Mouse (Mus musculus) urinary bladder, postnatal 36 days (tissue): ENCODE data around the gene Als2cr12.
"Not testable (repeated sequence)": the region's sequence is repeated elsewhere in the genome, so short reads cannot be mapped to it uniquely, and the experiment has no call there.

Experiments
- DNase-seq, 2 experiments: peaks; one replicate each; pipeline ENCODE4 v3.0.0; 2022; ENCODE audit warnings: low spot score in 2 of 2, mixed read lengths in 1 of 2

Als2cr12 gene

DNA sequence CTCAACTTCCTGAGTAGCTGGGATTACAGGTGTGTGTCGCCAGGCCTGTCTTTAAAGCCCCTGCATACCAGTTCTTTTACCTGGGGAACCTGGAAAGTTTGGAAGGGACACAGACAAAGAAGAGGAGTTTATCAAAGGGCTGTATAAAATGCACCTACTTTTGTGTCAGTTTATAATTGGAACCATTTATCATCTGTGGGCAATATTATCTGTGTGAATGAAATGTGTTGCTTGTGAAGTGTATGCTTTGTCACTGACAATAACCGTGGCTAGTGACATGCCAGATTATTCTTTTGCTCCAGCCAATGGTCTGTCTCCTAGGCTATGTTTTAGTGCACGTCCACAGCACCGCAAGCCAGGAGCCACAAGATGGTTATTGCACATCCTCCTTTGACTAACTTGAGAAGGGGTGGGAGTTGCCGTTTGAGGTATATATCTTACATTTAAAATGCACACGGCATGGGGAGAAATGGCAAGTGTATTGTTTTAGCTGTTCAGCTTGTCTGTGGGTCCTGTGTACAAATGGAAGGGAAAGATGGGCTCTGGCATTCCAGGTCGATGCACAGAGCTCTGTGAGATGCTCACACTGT, 23.7 kb upstream of the Als2cr12 start:
- no peak for DNase-seq

DNA sequence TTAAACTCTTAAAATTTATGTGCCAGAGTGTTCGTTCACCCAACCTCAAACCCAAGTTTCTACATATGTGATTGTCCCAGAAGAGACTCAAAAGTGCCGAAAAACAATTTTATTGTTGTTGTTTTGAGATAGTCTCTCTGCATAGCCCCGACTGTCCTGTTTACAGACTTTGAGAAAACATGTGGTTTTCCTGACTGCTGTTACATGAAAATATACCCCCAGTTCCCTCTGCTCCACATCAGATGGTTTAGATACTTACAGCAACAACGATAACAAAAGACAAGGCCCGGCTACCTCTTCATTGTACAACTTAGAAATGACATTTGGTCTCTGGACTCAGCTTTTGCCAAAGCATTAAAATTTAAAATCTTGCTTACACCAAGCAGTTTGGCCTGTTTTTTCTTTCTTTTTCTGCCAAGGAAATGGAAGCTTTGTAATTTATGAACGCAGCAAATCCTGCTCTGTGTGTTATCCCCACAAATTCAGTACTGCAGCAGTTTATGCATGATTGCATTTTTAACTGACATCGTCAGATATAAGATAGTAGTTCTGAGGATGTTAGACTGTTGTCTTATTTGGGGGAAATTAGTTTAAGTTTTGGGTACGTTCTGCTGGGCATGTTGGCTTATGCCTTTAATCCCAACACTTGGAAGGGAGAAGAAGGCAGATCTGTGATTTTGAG, 21.9 kb upstream of the Als2cr12 start:
- no peak for DNase-seq

DNA sequence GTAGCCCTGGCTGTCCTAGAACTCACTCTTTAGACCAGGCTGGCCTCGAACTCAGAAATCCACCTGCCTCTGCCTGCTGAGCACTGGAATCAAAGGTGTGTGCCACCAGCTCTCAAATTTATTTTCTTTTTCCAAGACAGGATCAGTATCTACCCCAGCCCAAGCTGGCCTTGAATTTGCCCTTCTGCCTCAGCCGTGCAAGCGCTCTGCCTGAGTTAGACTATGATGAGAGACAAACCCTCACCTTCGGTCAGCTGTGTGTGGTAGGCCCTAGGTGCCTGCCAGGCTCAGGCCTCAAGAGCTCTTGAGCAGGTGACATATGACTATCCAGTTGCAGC, 21.1 kb upstream of the Als2cr12 start:
- DNase-seq: no peak

DNA sequence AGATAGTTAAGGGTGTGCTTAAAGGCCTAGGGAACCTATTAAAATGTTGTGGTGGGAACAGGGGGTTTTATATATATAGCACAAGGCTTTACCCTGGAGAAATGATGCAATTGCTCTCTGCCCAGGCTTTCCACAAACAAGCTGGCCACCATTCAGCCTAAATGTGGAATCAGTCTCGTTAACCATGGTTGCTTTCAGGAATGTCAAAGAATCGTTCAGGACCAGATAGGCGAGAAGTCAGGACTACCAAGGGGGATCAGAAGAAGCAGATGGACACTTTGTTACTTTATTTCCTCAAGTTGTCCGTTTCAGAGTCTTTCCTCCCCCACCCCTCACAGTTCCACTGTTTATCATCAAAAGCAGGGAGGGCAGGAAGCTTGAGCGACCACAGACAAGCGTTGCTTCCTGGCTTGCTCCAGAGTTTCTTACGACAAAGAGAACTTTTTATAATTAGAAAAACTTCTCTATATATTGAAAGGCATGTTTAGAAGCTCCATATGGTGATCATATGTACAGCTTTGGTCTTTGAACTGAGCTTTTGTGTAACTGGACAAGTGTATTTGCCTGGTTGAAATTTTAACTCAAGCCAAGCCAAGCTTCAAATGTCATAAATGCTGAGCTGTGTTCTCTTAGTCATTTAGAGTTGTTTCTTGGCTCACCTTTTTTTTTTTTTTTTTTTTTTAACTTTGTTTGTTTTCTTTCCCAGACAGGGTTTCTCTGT, 20.5 kb upstream of the Als2cr12 start:
- no peak for DNase-seq

DNA sequence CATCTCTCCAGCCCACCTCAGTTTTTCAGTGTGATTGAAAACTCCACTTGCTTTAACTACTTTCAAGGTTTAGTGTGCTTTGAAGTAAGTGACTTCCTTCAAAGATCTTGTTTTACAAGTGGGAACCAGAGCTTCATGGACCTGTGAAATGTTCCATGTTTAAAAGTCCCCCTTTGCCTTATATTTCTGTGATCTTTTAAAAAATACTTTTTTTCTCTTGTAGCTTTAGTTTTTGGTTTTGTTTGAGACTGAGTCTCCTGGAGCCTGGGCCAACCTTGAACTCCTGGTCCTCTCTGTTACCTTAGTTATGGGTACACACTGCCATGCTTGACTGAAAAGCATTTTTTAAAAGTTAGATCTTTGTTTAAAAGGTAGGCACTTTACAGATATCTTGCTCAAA, 19.7 kb upstream of the Als2cr12 start:
- no peak for DNase-seq

DNA sequence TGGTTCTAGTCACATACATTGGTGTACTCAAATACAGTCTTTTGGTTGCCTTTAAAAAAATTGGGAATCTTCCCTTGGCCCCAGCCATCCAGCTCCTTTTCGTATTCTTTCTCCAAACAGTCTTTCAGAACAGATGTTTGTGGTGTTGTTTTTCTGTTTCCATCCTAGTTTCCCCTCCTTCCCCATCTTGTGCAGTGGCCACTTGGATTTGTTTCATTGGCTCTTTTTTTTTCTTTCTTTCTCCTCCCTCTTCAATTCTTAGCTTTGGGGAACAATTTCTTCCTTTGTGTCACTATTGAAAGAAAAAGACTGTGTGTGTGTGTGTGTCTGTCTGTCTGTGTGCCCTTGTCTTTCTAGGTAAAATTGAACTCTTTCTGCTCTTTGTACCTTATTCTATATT, 18.6 kb upstream of the Als2cr12 start:
- DNase-seq: no peak

DNA sequence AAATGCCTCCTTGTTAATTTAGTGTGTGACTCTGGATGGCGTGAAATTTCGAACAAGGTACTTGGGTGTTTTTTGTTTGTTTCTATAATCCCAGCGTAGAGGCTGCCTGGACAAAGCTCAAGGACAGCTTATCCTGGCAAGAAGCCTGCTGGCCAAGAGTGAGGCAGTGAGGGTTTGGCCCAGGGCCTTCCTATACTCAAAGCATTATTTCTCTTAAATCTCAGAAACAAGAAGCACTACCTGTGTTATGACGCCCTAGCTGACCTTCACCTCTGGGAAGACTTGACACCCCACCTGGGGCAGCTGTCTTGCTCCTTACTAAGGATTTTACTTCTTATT, 18.1 kb upstream of the Als2cr12 start:
- peak; percentile 45 to 67 for DNase-seq

DNA sequence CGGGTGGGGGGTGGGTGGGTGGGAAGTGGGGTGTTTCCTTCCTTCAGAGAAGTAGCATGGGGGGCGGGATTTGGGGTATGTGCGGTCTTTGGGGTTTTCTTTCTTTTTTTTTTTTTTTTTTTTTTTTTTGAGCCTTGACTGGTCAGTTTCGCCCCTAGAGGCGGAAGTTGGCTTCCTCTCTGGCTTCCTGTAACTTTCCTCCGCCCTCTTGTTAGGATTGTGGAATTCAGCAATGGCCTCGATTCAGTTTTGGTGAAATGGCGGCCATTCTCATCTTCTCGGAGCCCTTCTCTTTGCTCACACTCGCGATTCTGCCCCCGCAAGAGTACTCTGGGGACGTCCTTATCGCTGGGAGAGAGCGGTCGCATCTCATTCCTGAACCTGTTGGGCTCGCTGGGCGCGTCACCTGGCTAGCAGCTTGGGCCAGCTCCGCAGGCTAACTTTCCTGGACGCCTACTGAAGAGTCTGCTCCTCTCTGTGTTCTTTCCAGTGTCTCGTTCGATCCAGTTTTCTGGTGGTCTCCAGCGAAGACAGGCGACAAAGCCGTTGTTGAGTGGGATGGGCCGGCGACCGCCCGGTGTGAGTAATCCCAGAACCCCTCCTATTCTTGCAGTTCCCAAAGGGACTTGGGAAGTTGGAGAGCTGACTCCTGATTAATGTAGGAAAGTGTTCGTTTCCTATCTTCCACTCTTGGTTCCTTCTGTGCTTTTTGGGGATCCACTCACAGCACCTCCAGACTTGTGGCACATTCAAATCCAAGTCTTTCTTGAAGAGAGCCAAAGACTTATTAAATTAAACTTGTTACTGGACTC, 17.5 kb upstream of the Als2cr12 start:
- peak; percentile 43 to 68 for DNase-seq

DNA sequence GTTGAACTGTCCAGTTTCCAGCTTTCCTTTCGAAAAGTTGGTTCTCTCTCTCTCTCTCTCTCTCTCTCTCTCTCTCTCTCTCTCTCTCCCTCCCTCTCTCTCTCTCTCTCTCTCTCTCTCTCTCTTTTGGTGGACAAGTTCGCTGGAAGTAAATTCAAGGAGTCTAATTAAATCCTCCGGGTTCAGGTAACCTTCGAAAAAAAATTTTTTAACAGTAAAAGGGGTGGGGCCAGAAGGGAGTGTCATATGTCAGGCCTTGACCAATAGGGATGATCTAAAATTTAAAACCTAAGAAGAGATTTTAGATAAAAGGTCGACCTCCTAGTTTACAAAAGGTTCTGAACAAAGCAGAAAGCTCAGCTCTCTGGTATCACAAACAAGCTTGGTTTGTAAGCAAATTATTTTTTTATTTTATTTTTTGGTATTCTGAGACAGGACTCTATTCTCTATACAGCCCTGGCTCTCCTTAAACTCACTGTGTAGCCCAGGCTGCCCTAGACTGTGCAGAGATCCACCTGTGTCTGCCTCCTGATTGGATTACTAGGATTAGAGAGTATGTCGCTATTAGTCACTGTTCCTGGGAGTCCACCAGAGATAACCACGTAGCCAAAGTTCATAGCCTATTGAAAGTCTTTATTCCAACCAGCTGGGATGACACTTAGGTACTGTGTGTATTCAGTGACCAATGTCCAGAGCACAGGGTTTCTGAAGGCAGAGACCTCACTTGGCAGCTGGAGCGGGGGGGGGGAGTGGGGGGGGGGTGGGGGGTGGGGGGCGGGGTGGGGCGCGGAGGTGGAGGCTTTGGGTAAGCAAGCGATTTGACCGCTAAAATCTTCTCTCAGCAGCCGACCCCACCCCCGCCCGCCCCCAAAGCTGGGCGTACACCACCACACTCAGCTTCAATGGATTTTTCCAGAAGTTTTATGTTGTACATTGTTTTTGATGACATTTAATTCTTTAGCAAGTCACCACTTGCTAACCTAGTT, 16.6 kb upstream of the Als2cr12 start:
- peak in 1 of 2 experiments; percentile 40 for DNase-seq

DNA sequence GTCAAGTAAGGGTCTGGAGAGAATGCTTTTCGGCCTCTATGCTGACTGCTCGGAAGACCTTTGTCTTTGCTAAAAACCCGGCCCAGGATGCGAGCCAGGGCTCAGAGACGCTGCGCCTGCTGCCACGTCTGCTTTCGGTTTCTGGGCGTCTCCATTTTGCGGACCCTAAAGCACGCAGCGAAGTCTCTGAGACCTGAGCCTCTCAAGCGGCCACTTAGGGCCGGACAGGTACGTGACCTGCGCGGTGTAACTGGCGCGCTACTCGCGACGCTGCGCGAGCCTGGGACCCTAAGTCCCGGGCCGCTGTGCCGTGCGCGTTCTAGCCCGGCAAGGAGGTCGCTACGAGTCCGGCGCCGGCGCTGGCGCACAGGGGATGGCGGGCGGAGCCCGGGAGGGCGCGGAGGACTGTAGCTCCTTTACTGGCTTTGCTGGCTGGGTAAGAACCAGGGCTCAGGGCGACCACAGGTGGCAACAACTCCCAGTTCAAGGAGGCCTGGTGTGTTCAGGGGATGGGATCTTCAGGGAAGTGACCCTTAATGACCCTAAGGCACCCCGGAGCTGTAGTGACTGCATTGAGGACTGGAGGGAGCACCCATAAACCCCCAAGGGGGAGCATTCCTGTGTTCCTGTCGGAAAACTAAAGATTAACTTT, 15.7 kb upstream of the Als2cr12 start, which contains the start of gene Cflar:
Cflar (plus strand) TSS at position 144 of the 652 bp plus-strand sequence.
- peak; percentile 67 to 79 for DNase-seq

DNA sequence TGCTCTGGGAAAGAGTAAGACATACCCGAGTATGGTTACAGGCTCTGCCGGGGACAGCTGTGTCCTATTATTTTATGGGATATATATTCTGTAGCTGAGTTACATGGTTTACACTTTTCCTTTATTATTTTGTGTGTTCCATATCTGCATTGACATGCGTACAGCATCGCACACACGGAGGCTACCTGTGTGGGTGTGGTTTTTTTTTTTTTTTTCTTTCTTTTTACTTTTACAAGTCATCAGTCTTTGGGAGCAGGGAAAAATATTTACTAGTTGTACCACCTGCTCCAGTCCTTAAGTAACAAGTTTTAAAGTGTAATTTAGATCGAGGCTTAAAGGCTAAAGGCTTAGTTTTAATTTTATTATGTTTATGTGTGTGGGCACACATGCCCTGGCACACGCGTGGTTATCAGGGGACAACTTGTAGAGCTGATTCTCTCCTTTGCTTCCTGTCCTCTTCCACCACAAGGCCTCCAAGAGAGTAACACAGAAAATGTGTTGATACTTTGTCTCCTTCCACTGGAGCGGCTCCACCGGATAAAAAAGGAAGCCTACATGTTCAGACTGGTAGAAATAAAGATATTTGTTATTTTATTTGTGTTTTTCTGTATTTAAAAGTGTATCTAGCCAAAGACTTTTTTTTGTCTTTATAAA, 15.0 kb upstream of the Als2cr12 start:
- no peak for DNase-seq

DNA sequence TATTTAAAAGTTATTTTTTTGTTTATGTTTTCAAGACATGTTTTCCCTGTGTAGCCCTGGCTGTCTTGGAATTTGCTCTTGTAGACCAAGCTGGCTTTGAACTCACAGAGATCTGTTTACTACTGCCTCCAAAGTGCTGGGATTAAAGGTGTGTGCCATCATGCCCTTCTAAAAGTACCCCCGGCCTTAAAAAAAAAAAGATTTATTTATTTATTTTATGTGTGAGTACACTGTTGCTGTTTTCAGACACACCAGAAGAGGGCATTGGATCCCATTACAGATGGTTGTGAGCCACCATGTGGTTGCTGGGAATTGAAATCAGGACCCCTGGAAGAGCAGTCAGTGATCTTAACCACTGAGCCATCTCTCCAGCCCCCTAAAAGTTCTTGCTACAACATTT, 14.3 kb upstream of the Als2cr12 start:
- DNase-seq: not testable (repeated sequence)

DNA sequence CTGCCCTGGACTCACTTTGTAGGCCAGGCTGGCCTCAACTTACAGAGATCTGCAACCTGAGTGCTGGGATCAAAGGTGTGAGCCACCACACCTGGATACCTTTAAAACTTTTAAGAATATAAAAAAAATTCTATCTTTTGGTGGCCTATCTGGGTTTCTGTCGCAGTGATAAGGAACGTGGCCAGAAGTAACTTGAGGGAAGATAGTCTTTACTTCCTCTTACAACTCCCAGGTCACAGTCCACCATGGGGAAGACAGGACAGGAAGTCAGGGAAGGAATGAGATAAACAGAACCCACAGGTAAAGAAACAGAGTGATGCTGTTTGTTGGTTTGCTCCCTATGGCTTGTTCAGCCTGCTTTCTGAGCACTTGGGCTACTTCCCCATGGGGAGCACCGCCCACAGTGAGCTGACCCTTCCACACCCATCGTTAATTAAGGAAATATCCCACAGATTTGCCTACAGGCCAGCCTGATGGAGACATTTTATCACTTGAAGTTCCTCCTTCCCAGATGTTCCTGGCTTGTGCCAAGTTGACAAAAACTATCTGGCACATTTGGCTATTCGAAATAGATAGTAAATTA, 4.9 kb upstream of the Als2cr12 start:
- not testable (repeated sequence) for DNase-seq

DNA sequence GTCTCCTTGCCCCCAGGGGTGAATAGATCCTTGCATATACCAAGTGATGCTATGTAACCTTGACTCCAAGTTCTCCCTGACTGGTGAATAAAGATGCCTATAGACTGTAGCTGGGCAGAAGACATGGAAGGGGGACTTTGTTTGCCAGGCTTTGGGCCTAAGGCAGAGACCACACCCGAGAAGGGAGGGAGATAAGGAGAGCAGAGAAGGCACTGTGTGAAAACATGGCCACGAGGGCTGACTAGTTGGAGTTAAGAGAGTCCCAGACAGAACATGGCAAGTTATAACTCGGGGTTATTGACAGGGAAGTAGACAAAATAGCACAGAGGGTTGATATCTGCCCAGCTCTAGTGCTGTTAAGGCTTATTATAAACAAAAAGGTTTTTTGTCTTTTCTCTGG, 4.2 kb upstream of the Als2cr12 start:
- no peak for DNase-seq

DNA sequence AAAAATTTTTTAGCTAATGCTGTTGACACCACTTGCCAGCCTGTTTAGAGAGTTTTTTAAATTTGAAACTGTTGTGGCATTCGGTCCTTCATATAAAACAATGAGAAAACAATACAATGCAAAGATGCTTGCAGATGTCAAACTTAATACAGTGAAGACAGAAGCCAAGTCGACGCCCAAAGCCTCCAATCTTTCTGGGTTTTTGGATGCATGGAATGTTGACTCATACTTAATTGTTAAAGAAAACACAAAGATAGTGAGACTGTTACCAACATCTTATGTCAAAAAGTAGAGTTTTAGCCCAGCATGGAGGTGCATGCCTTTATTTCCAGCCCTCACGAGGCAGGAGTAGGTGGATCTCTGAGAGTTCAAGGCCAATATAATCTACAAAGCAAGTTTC, 3.0 kb upstream of the Als2cr12 start:
- DNase-seq: no peak

DNA sequence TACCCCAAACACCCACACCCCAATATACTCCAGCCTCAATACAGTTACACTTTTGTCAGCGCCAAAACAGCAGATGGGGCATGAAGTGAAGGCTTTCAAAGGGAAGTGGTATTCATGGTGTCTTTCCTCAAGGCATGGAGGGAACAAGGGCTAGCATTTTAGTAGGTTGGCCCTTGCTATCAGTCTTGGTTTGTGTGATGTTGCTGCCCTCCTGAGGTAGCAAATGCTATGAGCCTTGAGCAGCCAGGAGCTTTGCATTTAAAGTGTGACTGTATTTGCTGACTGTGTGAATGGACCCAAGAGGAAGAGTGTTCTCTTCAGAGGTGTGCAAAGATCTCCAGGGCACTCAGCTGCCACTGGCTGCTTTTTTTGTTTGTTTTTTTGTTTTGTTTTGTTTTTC, 1.8 kb upstream of the Als2cr12 start:
- peak in 1 of 2 experiments; percentile 30 for DNase-seq

DNA sequence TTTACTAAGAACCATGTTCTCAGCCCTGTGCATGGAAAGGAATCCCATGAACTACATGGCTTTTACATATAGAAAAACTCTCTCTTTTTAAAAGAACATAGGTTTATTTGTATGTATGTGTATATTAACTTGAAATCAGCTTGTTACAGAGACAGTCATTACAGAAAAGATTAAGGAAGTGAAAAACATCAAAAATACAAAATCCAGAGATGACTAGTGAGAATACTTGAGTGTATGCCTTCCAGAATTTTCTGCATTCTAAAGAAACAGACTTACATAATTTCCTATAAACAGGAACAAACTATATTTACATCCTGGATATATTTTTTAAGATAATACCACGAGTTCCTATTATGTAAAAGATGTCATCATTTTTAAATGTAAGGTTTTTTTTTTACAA, 2.1 kb downstream of the Als2cr12 start:
- DNase-seq: no peak

DNA sequence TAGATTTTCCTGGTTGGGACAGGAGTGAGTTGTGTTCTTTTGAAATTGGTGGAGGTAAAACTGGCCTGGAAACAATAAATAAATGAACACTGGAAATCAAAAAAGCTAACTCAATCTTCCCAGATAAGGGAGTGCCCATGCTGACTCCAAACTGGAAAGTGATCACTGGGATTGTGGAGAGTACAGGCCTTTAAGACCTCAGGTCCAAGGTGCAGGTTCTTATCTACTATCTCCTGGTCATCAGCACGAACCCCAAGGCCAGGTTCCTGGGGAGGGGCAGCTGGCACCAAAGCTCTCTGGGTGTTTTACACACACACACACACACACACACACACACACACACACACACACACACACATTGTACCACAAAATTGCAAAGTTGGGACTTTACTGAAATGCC, 4.1 kb downstream of the Als2cr12 start:
- DNase-seq: not testable (repeated sequence)

DNA sequence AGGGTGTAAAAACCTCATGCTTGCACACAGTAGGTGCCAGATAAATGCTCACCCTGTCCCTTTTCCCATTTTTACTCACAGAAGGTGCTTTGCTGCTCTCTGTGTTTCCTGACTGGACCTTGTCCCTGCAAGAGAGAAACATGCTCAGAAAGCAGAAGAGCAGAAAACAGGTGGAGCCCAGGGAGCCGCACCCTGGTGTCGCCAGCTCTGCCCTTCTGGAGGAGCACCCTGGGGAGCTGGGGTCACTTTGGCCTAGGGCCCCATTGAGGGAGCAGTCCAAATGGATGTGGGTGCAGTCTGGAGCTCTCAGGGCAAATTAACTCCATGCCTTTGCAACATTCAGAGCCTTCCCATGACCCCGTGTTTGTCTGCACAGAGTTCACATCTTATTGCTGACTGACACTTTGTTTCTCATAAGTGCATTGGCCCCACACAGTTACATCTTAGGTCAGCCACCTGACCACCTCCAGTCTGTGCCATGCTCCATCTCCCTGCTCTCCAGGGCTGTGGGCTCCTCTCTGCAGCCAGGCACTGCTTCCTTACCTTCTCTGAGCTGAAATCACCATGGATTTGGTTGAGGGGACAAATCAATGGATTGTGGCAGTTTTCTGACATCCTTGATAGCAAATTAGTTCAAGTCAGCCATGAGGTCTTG, 4.8 kb downstream of the Als2cr12 start:
- DNase-seq: not testable (repeated sequence)
